Mouse (Mus musculus) R1 (cell line): ENCODE measurements at regions not wholly inside any gene's neighbourhood (a gene's known extent, or its start where the extent isn't known, plus 50 kb on each side); places are given as distances from the start of the nearest gene placed in this dataset.
A peak's percentile ranks its signal among the peaks of the same experiment; 100 is the strongest.

Experiments
- DNase-seq: peaks from one replicate; pipeline ENCODE4 v3.0.0-alpha.2; 2018; ENCODE audit warnings: low read depth, low spot score

DNA sequence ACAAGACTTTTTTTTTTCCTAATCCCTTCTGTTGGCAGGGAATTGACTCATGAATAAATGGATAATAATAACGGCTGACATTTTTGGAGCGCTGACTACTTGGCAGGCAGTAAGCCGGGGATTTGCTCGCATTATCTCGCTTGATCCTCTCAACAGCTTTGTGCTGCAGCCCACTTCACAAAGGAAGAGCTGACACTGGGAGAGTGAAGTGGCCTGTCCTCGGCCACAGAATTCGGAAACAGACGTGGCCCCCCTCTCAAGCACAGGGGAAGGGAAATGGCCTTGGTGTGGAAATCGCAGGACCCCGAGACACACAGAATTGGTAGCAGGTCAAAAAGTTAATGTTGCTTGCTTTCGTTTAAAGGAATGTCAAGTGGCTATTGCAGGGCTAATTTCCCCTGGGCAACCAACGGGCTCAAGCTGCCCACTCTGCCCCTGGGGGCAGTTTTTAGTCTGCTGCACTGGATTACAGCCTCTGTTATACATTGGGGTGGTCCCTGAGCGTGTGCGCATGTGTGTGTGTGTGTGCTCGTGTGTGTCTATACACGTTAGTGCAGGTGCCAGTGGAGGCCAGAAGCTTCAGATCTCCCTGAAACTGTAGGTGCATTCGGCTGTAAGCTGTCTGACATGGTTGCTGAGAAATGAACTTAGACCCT lies 483.1 kb downstream of the Plcl1 start:
- no peak for DNase-seq

DNA sequence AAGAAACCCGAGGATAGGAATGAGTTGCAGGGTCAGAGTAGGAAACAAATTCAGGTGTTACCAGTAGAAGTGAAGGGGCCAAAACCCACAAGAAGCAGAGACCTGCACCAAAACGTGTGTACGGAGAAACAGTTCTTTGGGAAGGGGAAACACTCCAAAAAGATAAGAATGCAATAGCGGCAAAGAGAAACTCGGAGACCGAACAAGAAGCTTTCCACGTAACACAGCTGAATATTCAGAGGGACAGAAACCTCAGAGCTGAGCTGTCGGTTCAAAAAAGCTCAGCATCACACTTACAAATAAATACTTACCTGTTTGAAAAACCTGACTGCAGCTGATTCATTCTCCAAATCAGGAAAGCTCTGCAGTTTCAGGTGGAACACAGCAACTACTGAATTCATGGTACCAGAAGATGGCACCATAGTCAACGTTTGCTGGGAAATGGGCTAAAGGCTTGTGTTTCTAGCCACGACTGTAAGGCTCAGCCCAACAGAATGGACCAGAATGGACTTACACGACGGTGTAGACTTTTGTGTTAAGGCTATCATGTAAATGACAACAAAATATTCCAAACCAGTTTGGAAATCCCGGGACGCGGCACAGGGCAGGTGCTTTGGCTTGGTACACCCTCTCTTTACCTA lies 484.9 kb downstream of the Plcl1 start:
- DNase-seq: peak; percentile 10

DNA sequence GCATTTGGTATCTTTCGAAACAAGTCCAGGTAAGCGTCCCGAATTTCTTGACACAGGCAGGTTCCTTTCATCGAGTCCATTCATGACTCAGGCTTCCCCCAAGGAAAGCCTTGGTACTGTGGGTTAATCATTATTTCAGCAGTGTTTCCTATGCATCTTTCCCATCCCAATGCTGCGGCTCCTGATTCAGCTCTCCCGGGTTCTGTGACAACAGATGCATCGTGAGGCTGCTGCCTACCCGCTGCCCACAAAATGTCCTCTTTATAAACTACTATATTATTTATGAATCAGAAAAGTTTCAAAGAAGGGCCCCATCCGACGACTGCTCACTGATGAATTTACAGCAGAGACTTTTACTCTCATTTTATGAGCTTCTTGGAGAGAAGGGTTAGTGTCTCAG lies 486.2 kb downstream of the Plcl1 start:
- DNase-seq: no peak

DNA sequence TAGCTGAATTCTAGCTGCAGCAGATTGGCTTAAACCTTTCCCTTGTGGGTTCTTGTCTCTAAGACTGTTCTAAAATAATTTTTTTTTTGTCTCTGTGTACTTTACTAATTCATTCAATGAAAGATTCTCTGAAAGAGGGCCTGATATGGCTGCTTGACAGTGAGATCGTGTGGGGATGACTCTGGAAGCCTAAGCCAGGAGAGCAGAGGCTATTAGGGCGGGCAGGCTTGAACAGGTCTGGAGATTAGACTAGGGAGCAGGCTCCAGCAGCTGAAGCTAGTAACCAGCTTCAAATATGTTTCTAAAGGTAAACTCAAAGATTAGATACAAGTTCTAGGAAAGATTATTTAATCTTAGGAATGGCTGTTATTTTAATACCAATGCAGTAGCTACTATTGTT lies 491.9 kb downstream of the Plcl1 start:
- DNase-seq: no peak

DNA sequence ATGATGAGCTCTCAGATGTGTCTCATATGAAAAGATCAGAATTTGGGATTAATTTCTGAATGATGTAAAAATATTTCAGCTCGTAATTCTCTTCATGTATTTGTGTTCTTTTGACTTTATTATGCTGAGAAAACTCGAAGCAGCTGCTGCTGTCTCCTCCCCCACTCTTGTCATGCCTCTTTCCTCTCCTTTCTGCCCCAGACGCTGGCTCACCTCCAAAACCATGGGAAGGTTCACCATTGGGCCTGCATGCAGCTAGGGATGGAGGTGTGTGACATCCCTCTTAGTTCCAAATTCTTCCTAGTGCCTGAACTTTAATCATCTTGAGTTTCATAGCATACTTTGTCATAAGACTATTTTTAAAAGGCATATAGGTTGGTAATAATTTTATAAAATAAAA lies 492.3 kb downstream of the Plcl1 start:
- no peak for DNase-seq

DNA sequence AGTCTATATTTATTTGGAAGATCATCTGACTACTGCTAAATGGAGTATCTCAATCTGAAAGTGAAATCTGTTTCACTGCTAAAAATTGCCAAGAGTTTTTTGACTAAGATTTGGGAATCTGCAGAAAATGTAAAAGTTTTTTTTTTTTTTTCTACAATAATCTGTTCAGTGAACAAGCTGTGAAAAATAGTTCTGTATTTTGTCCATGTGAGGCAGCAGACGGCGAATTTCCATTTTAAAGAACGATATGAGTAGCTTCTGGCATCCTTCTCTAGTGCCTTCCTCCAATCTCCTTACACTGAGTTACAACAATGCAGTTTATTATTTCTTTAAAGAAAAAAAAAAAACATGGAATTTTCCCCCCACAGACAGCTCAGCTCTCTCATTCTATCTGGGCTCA lies 494.3 kb downstream of the Plcl1 start:
- no peak for DNase-seq

DNA sequence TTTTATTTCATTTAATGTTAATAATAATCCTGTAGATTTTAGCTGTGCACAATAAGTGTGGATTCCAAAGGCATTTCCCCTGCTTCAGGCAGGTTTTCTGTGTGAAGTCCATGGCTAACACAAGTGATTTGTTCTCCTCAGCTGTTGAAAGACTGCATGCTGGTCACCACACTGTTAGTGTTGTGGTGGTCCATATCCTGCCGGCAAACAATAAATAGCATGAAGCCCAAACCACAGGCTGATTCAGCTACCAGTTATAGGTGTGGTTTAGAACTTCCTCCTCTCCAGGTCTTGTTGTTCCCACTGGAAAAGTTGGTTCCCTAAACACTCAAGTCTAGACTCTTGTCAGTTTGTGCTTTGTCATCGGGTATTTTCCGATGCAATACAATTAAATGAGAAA lies 497.5 kb downstream of the Plcl1 start:
- DNase-seq: no peak

DNA sequence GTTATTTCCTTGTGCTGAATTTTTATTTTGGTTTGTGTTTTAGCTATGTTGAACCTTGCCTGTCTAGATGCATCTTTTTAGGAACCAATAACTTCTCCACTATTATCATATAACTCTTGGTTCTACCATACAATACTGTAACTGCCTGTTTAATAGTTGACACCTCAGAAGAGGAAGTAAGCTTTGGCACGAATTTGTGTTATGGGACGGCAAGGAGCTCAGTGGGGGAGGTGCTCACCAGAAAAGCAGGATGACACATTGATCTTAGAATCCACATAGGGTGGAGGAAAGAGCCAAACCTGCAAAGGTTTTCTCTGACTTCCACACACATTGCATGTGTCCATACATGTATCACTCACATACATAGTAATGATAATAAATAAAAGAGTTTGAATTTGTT lies 498.9 kb downstream of the Plcl1 start:
- DNase-seq: no peak

DNA sequence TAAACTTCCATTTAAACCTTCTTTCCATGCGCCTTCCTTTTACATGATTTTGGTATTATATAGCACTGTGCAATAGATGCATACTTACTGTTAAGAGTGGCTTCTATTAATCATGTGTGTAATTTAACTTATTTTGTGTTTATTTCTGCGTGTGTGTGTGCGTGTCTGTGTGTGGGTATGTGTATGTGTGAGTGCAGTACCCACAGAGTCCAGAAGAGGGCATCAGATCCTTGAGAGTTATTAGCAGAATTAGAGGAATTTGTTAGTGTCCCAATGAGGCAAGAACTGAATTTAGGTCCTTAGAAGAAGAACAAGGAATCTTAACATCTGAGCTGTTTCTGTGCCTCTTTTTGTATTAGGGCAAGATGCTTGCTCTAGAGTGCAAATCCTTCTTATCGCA lies 499.5 kb downstream of the Plcl1 start:
- peak; percentile 48 for DNase-seq

DNA sequence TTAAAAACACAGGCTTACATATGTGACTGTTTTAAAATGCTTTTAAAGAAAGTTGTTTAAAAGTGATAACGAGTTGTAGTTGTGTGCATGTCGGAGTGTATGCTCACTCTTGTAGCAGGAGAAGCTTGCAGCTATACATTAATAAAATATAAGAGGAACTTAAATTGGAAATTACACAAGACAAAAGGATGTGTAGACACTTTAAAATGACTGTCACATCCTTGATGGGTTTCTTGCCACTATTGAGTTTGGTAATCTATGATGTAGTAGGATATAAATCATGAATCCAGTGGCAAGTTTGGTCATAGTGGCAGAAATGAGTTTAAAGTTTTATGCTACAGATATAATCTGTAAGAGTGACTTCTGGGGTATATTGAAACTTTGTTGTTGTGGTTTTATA lies 504.3 kb downstream of the Plcl1 start:
- DNase-seq: no peak

DNA sequence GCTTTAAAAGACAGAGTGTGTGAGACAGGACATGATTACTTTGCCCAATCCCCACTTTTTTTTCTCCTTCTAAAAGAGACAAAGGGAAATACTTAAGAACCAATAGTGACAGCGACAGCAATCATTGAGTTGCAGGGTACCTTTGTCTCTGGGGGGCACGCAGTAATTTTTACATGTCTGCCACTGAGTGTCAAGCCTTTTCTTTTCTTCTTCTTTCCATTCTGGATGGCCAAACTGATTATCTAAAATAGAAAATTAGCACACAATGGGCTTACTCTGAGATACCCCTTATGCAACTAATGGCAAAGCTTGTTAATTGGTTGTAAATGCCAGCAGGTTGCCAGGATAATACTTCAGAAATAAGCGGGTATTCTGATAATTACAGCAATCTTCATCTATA lies 508.6 kb downstream of the Plcl1 start:
- DNase-seq: no peak

DNA sequence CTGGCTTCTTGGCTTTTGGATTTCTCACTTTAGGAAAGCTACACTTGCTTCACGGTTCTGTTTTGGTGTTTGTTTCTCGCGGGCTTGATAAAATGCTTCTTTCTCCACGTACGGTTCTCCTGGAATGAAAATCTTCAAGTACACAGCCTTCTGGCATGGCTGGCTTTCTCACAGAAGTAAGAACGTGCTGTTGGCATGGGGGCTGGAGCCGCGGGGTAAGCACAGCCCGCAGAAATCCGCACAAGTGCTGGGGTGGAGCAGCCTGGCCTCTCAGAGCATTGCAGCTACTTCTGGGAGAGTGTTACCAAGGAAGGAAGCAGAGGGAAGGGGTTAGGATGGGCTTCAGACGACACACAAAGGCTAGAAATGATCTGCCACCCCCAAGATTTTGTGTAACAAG lies 510.2 kb downstream of the Plcl1 start:
- peak; percentile 4 for DNase-seq

DNA sequence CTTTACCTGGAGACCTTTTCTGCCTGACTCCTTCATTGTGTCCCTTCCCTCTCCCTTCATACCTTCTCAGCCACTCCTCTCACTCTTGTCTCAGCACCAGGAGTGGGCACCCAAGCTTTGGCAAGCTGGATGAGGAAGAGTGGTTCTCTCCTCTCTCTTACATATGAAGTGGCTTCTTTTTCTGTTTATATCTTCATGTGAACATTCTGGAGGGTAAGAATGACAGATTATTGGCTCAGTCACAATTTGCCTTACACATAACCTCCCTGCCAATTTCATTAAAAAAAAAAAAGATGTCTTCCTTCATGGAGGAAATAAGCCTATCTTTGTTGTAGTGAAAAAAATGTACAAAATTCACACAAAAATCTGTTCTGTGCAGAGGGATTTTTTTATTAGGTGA lies 513.8 kb downstream of the Plcl1 start:
- no peak for DNase-seq

DNA sequence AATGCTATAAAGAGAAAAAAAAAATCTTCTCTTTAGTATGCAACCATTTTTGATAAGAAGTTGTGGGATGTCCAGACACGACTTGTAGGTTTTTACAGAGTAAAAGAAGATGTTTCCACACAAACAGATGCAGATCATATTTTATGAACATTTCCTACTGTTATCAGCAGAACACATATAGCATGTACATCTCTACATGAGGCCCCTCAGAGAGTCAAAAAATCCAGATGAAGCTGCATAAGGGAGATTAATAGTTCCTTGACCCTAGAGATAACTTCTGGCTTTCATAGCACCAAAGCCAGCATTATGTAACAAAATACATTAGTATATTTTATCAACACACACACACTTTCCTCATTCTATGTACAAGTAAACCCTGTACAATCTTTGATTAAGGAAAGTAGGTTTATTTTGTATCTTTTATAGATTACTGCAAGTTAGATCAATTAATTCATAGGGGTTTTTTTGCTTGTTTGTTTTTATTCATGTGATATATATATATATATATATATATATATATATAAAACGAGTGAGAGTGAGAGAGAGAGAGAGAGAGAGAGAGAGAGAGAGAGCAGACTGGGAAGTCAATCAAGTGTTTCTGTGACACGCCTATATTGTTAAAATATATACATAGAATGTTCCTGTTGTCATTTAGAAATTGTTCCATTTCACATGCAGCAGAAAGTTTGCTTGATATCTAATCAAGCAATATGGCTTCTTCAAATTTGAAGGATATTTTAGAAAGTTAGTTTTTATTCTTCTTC lies 541.2 kb downstream of the Plcl1 start:
- no peak for DNase-seq

DNA sequence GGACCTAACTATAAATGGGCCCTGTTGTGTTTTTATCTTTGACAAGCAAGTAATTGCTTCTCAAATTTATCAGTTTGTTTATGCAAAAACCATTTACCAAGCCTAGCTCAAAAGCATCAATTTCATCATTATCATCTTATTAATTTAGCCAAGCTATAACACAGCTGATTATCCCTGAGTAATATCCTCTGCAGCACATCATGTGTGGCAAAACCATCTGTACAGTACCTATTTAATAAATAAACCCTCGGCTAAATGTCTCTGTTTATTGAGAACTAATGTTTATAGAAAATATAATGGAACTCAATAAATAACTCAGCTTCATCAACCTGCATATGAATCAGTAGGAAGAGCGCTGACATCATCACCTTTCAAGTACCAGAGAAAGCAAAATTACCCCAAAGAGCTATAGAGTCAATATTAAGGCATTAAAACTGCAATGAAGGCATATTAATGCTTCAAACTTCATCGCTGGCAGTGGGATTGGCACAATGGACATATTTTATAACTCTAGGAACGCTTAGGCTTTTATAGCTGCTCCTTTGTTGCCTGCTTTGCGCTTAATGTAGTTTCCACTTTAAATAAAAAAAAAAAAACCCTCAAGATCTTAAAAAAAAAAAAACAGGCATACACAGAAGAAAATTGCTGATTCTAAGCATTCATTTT lies 542.0 kb downstream of the Plcl1 start:
- no peak for DNase-seq

DNA sequence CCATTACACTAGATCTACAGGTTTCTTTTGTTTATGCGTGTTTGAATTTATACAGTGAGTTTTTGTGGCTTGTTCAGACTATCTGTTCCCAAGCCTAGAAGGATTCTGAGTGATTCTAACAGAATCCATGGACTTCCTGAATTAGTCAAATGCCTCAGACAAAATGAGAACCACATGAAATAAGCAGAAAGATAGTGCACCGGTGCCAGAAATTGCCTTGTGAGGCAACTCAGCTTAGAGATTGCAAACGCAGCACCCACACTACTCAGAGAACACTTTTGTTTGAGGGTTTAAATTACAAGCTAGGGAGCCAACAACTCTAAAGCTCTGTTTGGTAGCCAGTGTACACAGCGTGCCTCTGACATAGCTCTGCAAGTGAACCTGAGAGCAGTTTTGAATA lies 543.9 kb downstream of the Plcl1 start:
- no peak for DNase-seq

DNA sequence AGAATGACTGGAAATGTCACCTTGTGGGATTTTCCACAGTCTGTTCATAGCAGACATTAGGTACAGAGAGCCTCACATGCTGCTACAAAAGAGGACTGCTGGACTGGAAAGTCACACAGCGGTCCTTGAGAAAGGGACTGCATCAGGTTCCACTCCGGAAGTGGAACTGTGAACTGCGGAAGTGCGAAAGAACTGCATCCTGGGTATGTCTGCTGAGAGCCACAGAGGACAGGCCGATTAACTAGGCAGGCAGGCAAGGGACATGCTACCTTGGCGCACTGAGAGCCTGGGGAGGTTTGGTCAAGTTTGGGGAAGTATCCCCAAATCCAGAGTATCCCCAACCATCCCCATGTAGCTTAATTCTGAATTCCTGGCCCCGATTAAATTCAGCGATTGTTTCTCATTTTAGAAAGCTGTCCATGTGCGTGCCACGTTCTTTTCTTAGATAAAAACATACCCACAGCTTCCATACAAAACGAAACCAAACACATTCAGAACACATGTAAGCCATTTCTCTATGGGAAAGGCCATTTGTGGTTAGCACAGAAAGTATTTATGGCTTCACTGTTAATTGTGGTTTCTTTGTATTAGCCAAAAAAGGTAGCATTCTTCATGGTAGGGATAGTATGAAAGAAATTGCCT lies 552.2 kb downstream of the Plcl1 start:
- peak; percentile 15 for DNase-seq

DNA sequence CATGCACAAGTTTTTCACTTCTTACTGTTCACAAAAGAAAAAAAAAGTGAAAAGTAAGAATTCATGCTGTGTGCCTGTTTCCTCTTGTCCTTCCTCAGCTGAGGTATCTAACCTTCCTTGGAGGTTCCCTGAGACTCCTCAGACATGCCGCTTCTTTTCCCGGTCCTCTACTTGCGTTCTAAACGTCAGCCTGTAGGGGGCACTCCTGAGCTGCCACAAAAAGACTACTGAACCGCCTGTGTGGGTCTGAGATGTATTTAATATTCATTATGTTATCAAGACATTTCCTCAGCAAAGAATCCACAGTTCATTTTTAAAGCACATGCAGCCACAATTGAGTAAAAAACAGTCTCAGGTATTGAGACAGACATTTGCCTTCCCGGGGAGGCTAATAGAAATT lies 554.6 kb downstream of the Plcl1 start:
- DNase-seq: peak; percentile 51

DNA sequence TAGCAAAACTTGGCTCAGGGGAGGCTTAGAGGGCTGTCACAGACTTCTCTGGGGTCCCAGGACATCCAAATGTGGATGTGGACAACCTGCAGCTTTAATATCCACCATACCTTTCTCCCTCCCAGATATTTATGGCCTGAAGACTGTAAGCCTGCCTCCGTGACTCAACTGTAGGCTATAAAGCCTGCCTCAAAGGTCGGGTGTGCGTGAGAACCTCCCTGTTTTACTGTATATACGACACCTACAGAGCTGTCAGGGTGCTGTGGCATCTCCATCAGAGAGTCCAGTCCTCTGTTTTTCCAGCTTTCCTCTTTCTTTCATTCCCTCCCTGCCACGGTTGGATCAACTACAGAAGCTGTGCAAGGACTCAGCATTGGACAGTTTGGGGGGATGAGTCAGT lies 558.1 kb downstream of the Plcl1 start:
- no peak for DNase-seq

DNA sequence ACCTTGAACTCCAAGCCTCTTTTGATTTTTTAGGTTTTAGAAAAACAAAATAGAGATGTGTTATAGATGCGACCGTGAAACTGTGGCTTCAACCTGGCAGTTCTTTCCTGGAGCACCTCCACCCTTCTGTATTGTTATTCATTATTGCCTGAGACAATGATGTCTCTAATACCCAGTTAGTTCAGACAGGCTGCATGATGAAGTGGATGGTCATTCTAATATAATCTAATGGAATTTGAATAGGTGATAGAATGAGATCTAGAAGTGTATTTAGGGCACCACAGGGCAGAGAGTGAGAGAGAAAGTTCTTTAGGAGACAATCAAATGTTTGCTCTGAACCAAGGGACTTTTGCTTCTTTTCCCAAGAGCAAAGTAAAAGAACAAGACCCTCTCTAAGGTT lies 560.6 kb downstream of the Plcl1 start:
- peak; percentile 15 for DNase-seq

DNA sequence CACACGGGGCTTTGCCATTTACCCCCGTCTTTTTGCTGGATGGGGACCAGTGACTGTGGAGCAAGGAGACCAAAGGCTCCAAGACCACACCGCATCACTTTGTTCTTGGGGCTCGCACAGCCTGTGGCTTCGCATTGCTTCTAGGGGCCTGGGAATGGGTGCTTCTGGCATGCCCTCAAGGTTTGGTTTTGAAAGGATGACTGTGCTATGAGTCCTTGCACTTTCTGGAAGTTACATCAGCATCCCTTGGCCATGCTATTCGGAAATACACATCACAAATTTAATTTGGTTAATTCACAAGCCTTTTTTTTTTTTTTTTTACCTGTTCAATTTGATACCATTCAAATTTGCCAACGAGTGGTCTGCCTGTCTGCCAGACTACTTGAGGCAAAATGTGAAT lies 562.1 kb downstream of the Plcl1 start:
- DNase-seq: no peak

DNA sequence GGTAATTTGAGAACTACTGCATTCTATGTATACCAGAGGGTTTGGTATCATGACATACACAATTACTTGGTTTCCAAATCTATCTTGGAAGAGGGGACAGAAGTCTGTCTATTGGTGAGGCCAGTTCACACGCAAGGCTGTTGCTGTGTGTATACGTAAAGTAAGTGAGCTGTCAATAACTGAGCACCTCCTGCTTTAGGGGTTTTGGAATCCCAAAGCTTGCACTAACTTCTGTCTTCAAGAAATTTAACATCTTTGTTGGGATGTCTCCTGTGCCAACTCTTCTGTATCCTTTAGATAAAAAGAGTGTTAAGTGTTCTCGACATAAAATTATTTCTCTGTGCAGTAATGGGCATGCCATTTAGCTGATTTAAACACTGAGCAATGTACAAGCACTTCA lies 572.1 kb downstream of the Plcl1 start:
- no peak for DNase-seq
